Mouse (Mus musculus): ENCODE results near the gene Agap1. TPM values are rescaled to one million over a fixed set of nuclear protein-coding genes. Genes with fewer than 3 reads are reported as not detected.
A peak's percentile ranks its signal among the peaks of the same experiment; 100 is the strongest.

Gene Agap1
- polyA plus RNA-seq, 1 experiment from 2014 or later: 11.5 TPM

DNA sequence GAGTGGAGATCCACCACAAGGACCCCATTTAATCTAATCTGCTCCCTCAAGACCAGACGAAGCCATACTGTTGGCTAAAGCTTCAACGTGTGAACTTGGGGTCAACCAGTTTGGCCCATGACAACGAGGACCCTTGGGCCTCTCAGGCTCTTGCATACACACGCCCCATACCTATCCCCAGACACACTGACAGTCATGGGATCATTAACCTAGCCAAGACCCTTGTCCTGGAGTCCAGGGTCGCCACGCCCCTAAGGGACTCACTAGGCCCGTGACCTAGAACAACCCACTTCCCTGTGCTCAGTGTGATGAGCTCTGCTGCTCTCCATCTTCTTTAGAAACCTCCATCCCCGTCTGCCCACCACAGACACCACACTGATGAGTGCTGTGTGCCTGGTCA lies 429.7 kb downstream of the Agap1 start:
- ATAC-seq (ENCODE audit: borderline replicate concordance, extremely low read depth, low FRiP score, low TSS enrichment): no peak
- Histone ChIP-seq H3K36me3 (peaks cover 13% of the 10 kb centered on the region; the same call in 1 of the 2 replicates), H3K4me3 (no peak overlapping the region), H3K4me1 (peaks cover 17% of the 10 kb centered on the region), H3K9ac (no peak overlapping the region), H3K9me3 (no peaks in the 10 kb centered on the region), H3K4me2 (no peak overlapping the region), H3K27ac (no peak overlapping the region), H3K27me3 (no peaks in the 10 kb centered on the region)
- WGBS: 82% methylated on average over 8 of the region's 8 CpGs

GRCm38 (mm10) chr1:89885696-89886095 lies 431.1 kb downstream of the Agap1 start:
- Histone ChIP-seq H3K9ac (no peak overlapping the region), H3K4me1 (peaks cover 14% of the 10 kb centered on the region), H3K27me3 (no peaks in the 10 kb centered on the region), H3K36me3 (peaks cover 20% of the 10 kb centered on the region), H3K27ac (no peak overlapping the region), H3K4me3 (no peak overlapping the region), H3K4me2 (no peak overlapping the region), H3K9me3 (no peaks in the 10 kb centered on the region)
- 12% methylated on average over 4 of the region's 4 CpGs for WGBS
- no peak for ATAC-seq (ENCODE audit: borderline replicate concordance, extremely low read depth, low FRiP score, low TSS enrichment)

- no peak for ATAC-seq (ENCODE audit: borderline replicate concordance, extremely low read depth, low FRiP score, low TSS enrichment)
- Histone ChIP-seq H3K4me2 (no peak overlapping the region), H3K9ac (no peak overlapping the region), H3K9me3 (no peaks in the 10 kb centered on the region), H3K27ac (no peak overlapping the region), H3K36me3 (peaks cover 20% of the 10 kb centered on the region), H3K27me3 (no peaks in the 10 kb centered on the region), H3K4me1 (no peaks in the 10 kb centered on the region), H3K4me3 (no peak overlapping the region)
- WGBS: 74% methylated on average over 6 of the region's 6 CpGs
These were observed 436.8 kb downstream of the Agap1 start for GRCm38 (mm10) chr1:89891400-89891799.

GRCm38 (mm10) chr1:89892281-89892680 lies 437.7 kb downstream of the Agap1 start:
- no peaks in the 10 kb centered on the region for H3K4me1 ChIP-seq
- no peaks in the 10 kb centered on the region for H3K27me3 ChIP-seq
- H3K4me2 ChIP-seq: no peak overlapping the region
- no peak overlapping the region for H3K27ac ChIP-seq
- whole genome bisulfite sequencing: 52% methylated on average over 7 of the region's 7 CpGs
- no peak overlapping the region for H3K4me3 ChIP-seq
- H3K9me3 ChIP-seq: no peaks in the 10 kb centered on the region
- peaks cover 20% of the 10 kb centered on the region for H3K36me3 ChIP-seq
- no peak overlapping the region for H3K9ac ChIP-seq
- no peak for ATAC-seq (ENCODE audit: borderline replicate concordance, extremely low read depth, low FRiP score, low TSS enrichment)

GRCm38 (mm10) chr1:89895801-89896200 lies 441.2 kb downstream of the Agap1 start:
- Histone ChIP-seq H3K4me2 (no peak overlapping the region), H3K27me3 (no peaks in the 10 kb centered on the region), H3K4me3 (no peak overlapping the region), H3K4me1 (no peaks in the 10 kb centered on the region), H3K9me3 (no peaks in the 10 kb centered on the region), H3K36me3 (no peaks in the 10 kb centered on the region), H3K9ac (no peak overlapping the region), H3K27ac (no peak overlapping the region)
- no peak for ATAC-seq (ENCODE audit: borderline replicate concordance, extremely low read depth, low FRiP score, low TSS enrichment)
- WGBS: 69% methylated on average over 5 of the region's 5 CpGs

- Histone ChIP-seq H3K4me1 (no peaks in the 10 kb centered on the region), H3K36me3 (no peaks in the 10 kb centered on the region), H3K9ac (no peak overlapping the region), H3K4me2 (no peak overlapping the region), H3K9me3 (no peaks in the 10 kb centered on the region), H3K27ac (no peak overlapping the region), H3K4me3 (no peak overlapping the region), H3K27me3 (no peaks in the 10 kb centered on the region)
- no peak for ATAC-seq (ENCODE audit: borderline replicate concordance, extremely low read depth, low FRiP score, low TSS enrichment)
- WGBS: 81% methylated on average over 2 of the region's 2 CpGs
These were observed 444.4 kb downstream of the Agap1 start for GRCm38 (mm10) chr1:89899036-89899435.

- no peaks in the 10 kb centered on the region for H3K4me1 ChIP-seq
- no peak overlapping the region for H3K9ac ChIP-seq
- no peak overlapping the region for H3K27ac ChIP-seq
- no peaks in the 10 kb centered on the region for H3K27me3 ChIP-seq
- H3K36me3 ChIP-seq: no peaks in the 10 kb centered on the region
- ATAC-seq (ENCODE audit: borderline replicate concordance, extremely low read depth, low FRiP score, low TSS enrichment): no peak
- no peaks in the 10 kb centered on the region for H3K9me3 ChIP-seq
- 58% methylated on average over 11 of the region's 11 CpGs for WGBS
- H3K4me2 ChIP-seq: no peak overlapping the region
- H3K4me3 ChIP-seq: no peak overlapping the region
These were observed 445.3 kb downstream of the Agap1 start for GRCm38 (mm10) chr1:89899761-89900445.

- H3K4me1 ChIP-seq: no peaks in the 10 kb centered on the region
- ATAC-seq (ENCODE audit: borderline replicate concordance, extremely low read depth, low FRiP score, low TSS enrichment): no peak
- H3K4me2 ChIP-seq: no peak overlapping the region
- H3K4me3 ChIP-seq: no peak overlapping the region
- 77% methylated on average over 4 of the region's 4 CpGs for WGBS
- H3K9me3 ChIP-seq: no peaks in the 10 kb centered on the region
- no peak overlapping the region for H3K27ac ChIP-seq
- no peaks in the 10 kb centered on the region for H3K27me3 ChIP-seq
- H3K36me3 ChIP-seq: no peaks in the 10 kb centered on the region
- H3K9ac ChIP-seq: no peak overlapping the region
These were observed 446.8 kb downstream of the Agap1 start for GRCm38 (mm10) chr1:89901381-89901780.

DNA sequence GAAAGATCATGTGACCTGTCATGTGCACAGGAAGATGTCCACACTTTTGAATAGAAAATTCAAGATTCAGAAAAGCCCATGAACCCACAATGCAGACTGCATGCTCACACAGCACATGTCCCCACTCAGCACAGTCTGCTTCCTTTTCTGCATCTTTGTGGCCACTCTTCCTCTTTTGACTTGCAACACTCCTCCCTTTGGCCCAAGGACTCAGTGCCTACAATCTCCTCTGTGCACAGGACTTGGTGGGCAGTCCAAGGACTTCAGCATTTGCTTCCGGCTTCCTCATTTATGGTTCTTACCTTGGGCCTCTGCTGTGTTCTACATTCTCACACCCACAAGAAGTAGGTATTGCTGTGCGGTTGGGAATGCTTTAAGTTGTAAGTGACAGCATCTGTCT lies 447.6 kb downstream of the Agap1 start:
- no peak for ATAC-seq (ENCODE audit: borderline replicate concordance, extremely low read depth, low FRiP score, low TSS enrichment)
- WGBS: 90% methylated on average over 2 of the region's 2 CpGs
- no peak overlapping the region for H3K4me2 ChIP-seq
- H3K9me3 ChIP-seq: no peaks in the 10 kb centered on the region
- no peaks in the 10 kb centered on the region for H3K27me3 ChIP-seq
- H3K9ac ChIP-seq: no peak overlapping the region
- no peak overlapping the region for H3K4me3 ChIP-seq
- H3K36me3 ChIP-seq: no peaks in the 10 kb centered on the region
- no peaks in the 10 kb centered on the region for H3K4me1 ChIP-seq
- no peak overlapping the region for H3K27ac ChIP-seq

DNA sequence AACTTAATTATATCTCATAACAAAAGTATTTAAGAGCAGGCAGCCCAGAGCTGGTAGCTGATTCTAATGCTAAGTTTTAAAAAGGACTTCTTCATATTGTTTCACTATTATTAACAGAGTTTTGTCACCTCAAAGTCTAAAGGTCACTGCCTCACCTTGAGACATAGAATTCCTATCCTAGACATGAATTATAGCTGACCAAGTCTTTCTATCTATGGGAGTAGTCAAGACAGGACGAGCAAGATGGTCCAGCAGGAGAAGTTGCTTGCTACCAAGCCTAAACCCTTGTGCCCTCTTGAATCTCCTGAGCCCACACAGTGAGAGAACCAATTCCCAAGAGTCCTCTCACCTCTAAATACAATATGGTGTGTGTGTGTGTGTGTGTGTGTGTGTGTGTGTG lies 448.0 kb downstream of the Agap1 start:
- 74% methylated on average over 1 of the region's 1 CpGs for whole genome bisulfite sequencing

GRCm38 (mm10) chr1:89909796-89910195 lies 455.2 kb downstream of the Agap1 start:
- no peak for ATAC-seq (ENCODE audit: borderline replicate concordance, extremely low read depth, low FRiP score, low TSS enrichment)
- Histone ChIP-seq H3K36me3 (no peaks in the 10 kb centered on the region), H3K27me3 (no peaks in the 10 kb centered on the region), H3K27ac (no peak overlapping the region), H3K4me3 (no peak overlapping the region), H3K9ac (no peak overlapping the region), H3K4me2 (no peak overlapping the region), H3K9me3 (no peaks in the 10 kb centered on the region), H3K4me1 (no peaks in the 10 kb centered on the region)
- WGBS: 77% methylated on average over 8 of the region's 8 CpGs

More for the DNA sequence above, 448.0 kb downstream of the Agap1 start:
- ATAC-seq (ENCODE audit: borderline replicate concordance, extremely low read depth, low FRiP score, low TSS enrichment): no peak
- Histone ChIP-seq H3K9me3 (no peaks in the 10 kb centered on the region), H3K27me3 (no peaks in the 10 kb centered on the region), H3K27ac (no peak overlapping the region), H3K9ac (no peak overlapping the region), H3K36me3 (no peaks in the 10 kb centered on the region), H3K4me3 (no peak overlapping the region), H3K4me1 (no peaks in the 10 kb centered on the region), H3K4me2 (no peak overlapping the region)

GRCm38 (mm10) chr1:89912392-89912791 lies 457.8 kb downstream of the Agap1 start:
- Histone ChIP-seq H3K4me3 (no peak overlapping the region), H3K27me3 (peaks cover 1% of the 10 kb centered on the region; the same call in 1 of the 2 replicates), H3K9ac (no peak overlapping the region), H3K4me2 (no peak overlapping the region), H3K4me1 (no peaks in the 10 kb centered on the region), H3K27ac (no peak overlapping the region), H3K36me3 (no peaks in the 10 kb centered on the region), H3K9me3 (no peaks in the 10 kb centered on the region)
- WGBS: 34% methylated on average over 5 of the region's 5 CpGs
- peak; percentile 27; the same call in 1 of the 2 replicates for ATAC-seq (ENCODE audit: borderline replicate concordance, extremely low read depth, low FRiP score, low TSS enrichment)

DNA sequence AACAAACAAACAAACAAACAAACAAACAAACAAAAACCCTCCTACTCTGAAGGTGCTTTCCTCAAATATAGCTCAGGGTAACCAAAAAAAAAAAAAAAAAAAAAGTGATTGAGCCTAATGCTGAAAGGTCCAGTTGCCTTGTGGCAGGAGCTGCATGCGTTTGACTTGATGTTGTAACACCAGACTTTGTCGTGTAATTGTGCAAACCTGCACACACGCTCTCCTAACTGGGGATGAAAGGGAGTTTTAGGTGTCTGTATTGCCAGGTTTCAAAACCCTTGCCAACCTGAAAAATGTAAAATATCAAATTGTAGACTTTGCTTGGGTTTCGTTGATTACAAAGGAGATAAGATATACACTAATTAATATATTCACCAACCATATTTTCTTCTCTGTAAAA lies 459.0 kb downstream of the Agap1 start:
- H3K27me3 ChIP-seq: peaks cover 13% of the 10 kb centered on the region
- no peaks in the 10 kb centered on the region for H3K9me3 ChIP-seq
- no peak overlapping the region for H3K9ac ChIP-seq
- H3K4me1 ChIP-seq: no peaks in the 10 kb centered on the region
- no peak for ATAC-seq (ENCODE audit: borderline replicate concordance, extremely low read depth, low FRiP score, low TSS enrichment)
- no peak overlapping the region for H3K4me2 ChIP-seq
- no peak overlapping the region for H3K27ac ChIP-seq
- 74% methylated on average over 4 of the region's 4 CpGs for WGBS
- H3K36me3 ChIP-seq: no peaks in the 10 kb centered on the region
- no peak overlapping the region for H3K4me3 ChIP-seq

All from lung, embryonic 15.5 days (tissue).